Mouse (Mus musculus) lung, embryonic 16.5 days (tissue): ENCODE measurements around the gene Asb2. TPM values are rescaled to one million over a fixed set of nuclear protein-coding genes. Genes with fewer than 3 reads are reported as not detected.

Experiments used
- ATAC-seq: fragments of 200-750 bp; cut with Nextera tagmentation; 2 replicates; pipeline ENCODE4 v1.8.0; 2017; ENCODE audit warnings: low read depth, mild to moderate bottlenecking, moderate library complexity
- H3K27ac ChIP-seq: fragments of 300-500 bp; sonication (generic); 2 replicates; pipeline ENCODE4 v1.5.1; 2014; ENCODE audit warnings: mild to moderate bottlenecking, control low read depth, low read length
- H3K27me3 ChIP-seq: fragments of 300-500 bp; sonication (generic); 2 replicates; pipeline ENCODE4 v1.6.1; 2014; ENCODE audit warnings: low read depth, low read length, mixed read lengths; ENCODE audit not compliant: control insufficient read depth, insufficient read depth
- H3K36me3 ChIP-seq: fragments of 300-500 bp; sonication (generic); 2 replicates; pipeline ENCODE4 v1.6.1; 2014; ENCODE audit warnings: low read length; ENCODE audit not compliant: control insufficient read depth, insufficient read depth
- H3K4me1 ChIP-seq: fragments of 300-500 bp; sonication (generic); replicated peaks from 2 replicates; pipeline ENCODE4 v1.6.1; 2014; ENCODE audit warnings: low read length, mixed read lengths; ENCODE audit not compliant: control insufficient read depth, insufficient read depth
- H3K4me2 ChIP-seq: fragments of 300-500 bp; sonication (generic); 2 replicates; pipeline ENCODE4 v1.6.1; 2014; ENCODE audit warnings: low read depth, low read length, control low read depth
- H3K4me3 ChIP-seq: fragments of 300-500 bp; sonication (generic); 2 replicates; pipeline ENCODE4 v1.5.1; 2014; ENCODE audit warnings: mild to moderate bottlenecking, low read length, control low read depth
- H3K9ac ChIP-seq: fragments of 300-500 bp; sonication (generic); 2 replicates; pipeline ENCODE4 v1.6.1; 2014; ENCODE audit warnings: low read length, control low read depth
- H3K9me3 ChIP-seq: fragments of 300-500 bp; sonication (generic); 2 replicates; pipeline ENCODE4 v1.6.1; 2016; ENCODE audit warnings: low read length; ENCODE audit not compliant: control insufficient read depth
- WGBS: fragments of 180-500 bp; shearing (Covaris S2); extraction: QIAGEN DNeasy Blood & Tissue Kit; methylation state at CpG from one replicate; pipeline ENCODE4 v1.1.7; 2014; 5-methylcytosine and 5-hydroxymethylcytosine counted together
- polyA plus RNA-seq: library from polyadenylated mRNA; unstranded; fragments of >200 nt; fragmentation: Nextera tagmentation; extraction: Ambion mirVana; gene quantifications from 2 replicates; pipeline ENCODE4 v1.2.1, GENCODE M21; 2015

Gene Asb2
- polyA plus RNA-seq, 1 experiment from 2014 or later: 8.4 TPM

DNA sequence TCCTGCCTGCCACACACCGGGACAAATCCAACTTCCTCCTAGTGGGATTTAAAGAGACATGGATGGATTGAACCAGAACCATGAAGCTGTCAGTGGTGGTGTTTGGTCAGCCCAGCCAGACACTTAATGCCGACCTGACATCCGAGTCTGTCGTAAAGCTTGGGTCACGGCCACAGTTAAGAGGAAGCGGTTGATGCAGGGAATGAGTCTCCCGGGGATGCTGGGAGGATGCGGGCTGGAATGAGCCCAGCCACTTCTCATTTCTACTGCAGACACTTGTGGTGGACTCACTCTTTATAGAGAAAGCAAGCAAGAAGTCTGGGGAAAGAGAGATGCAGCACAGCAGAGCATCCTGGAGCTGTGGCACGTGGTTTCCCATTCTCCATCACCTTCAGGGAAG is 55.3 kb downstream of the Asb2 start:
- no peak for ATAC-seq
- Histone ChIP-seq H3K27ac (no peak overlapping the region), H3K4me1 (no peaks in the 10 kb centered on the region), H3K27me3 (no peaks in the 10 kb centered on the region), H3K4me3 (no peak overlapping the region), H3K9me3 (no peaks in the 10 kb centered on the region), H3K4me2 (no peak overlapping the region), H3K36me3 (no peaks in the 10 kb centered on the region), H3K9ac (no peak overlapping the region)
- WGBS: 50% methylated on average over 9 of the region's 9 CpGs

DNA sequence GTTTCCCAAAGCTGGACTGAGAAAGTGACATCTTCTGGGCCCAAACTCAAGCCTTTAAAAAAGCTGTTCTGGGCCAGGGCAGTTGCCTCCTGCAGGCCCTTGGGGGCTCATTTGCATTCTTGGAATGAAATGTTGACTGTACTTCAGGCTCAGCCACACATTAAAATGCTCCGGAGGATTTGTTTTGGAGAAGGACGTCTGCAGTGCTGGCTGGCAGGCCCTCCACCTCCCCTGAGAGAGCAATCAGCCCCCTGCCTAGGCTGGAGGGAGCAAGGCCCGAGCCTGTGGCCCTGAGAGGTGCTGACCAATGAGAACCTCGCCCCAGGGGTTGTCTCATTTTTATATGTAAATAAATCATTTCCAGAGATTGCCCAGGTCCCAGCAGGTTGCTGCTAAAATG is 59.5 kb downstream of the Asb2 start:
- Histone ChIP-seq H3K27me3 (no peaks in the 10 kb centered on the region), H3K27ac (no peak overlapping the region), H3K4me3 (no peak overlapping the region), H3K9me3 (no peaks in the 10 kb centered on the region), H3K4me1 (no peaks in the 10 kb centered on the region), H3K4me2 (no peak overlapping the region), H3K36me3 (no peaks in the 10 kb centered on the region), H3K9ac (no peak overlapping the region)
- WGBS: 18% methylated on average over 4 of the region's 4 CpGs
- ATAC-seq: no peak

DNA sequence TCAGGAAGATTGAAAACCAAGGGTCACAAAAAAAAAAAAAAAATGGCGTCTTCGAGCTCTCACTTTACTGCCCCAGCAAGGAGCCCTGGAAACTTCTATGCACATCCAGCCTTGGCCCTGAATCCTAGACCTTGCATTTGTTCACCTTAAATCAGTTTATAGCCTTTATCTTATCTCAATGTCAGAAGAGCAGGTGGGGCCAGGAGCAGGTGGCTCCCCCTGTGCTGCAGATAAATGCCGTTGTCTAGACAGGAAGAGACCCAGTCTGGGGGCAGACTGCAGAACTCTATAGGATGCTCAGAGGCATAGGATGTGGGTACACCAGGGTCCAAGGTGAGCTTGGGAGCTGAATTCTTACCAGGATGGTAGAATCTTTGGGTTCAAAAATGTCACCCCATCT is 63.4 kb downstream of the Asb2 start:
- Histone ChIP-seq H3K36me3 (no peaks in the 10 kb centered on the region), H3K4me2 (no peak overlapping the region), H3K27ac (no peak overlapping the region), H3K27me3 (no peaks in the 10 kb centered on the region), H3K4me3 (no peak overlapping the region), H3K9ac (no peak overlapping the region), H3K9me3 (no peaks in the 10 kb centered on the region), H3K4me1 (no peaks in the 10 kb centered on the region)
- 67% methylated on average over 3 of the region's 3 CpGs for WGBS
- ATAC-seq: no peak

DNA sequence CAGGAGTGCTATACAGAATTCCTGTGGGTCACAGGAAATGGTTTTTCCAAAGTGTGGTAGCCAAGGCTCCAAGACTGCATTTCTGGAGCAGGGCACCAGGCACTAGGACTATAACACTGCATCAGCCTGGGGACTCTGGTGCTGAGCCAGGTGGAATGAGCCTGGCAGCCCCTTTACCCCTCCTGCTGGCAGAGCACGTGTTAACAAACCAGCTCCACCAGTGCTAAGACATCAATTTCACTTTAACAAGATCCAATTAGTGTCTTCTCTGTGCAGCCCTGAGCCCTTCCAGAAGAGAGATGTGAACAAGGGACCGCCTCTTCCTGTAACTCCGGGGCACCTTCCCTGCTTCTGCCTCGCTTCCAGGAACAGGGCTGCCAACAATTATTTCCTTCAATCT is 68.5 kb downstream of the Asb2 start:
- ATAC-seq: no peak

DNA sequence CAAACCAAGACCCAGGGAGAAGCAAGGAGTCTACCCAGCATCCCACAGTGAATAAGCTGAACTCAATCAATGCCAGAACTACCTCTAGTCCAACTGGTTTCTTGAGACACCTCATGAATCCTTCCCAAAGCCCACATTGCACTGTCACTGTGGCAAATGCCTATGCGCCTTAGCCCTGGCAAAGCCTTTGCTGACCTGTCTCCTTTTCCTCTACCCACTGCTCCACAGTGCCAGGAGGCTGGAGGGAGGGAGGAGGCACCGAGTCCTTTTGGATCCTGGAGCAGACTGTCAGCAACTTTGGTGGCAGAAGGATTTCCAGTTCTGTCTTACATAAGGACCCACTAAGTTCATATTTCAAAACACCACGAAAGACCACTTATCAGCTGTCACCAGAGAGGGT is 72.4 kb downstream of the Asb2 start:
- WGBS: 81% methylated on average over 3 of the region's 3 CpGs
- no peak overlapping the region for H3K4me3 ChIP-seq
- no peaks in the 10 kb centered on the region for H3K27me3 ChIP-seq
- no peak for ATAC-seq
- H3K4me1 ChIP-seq: no peaks in the 10 kb centered on the region; the same call in 1 of the 2 replicates
- no peak overlapping the region for H3K9ac ChIP-seq
- H3K4me2 ChIP-seq: no peak overlapping the region
- no peak overlapping the region for H3K27ac ChIP-seq
- no peaks in the 10 kb centered on the region for H3K9me3 ChIP-seq
- no peaks in the 10 kb centered on the region for H3K36me3 ChIP-seq

More for the DNA sequence above, 68.5 kb downstream of the Asb2 start:
- 58% methylated on average over 4 of the region's 4 CpGs for WGBS
- Histone ChIP-seq H3K27ac (no peak overlapping the region), H3K9ac (no peak overlapping the region), H3K36me3 (no peaks in the 10 kb centered on the region), H3K9me3 (no peaks in the 10 kb centered on the region), H3K4me1 (no peaks in the 10 kb centered on the region), H3K4me3 (no peak overlapping the region), H3K4me2 (no peak overlapping the region), H3K27me3 (no peaks in the 10 kb centered on the region)

DNA sequence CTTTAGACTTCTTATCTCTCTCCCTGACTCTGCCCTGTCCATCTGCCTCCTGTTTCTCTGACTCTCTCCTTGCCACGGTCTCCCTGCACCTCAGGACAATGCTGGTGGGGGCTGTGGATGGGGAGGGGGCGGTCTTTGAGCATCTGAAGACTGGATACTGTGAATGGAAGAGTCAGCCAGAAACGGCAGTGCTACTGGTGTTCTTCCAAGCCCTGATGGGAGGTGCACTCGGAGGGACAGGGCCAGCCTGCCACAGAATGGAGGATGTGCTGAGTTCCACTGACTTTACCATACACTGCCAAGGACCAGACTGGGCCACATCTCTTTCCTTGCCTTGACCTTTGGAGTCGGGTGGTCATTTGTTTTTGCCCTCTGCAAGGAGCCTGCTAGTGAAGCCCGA is 72.9 kb downstream of the Asb2 start:
- Histone ChIP-seq H3K27me3 (no peaks in the 10 kb centered on the region), H3K9ac (no peak overlapping the region), H3K27ac (no peak overlapping the region), H3K4me3 (no peak overlapping the region), H3K4me2 (no peak overlapping the region), H3K4me1 (no peaks in the 10 kb centered on the region; the same call in 1 of the 2 replicates), H3K36me3 (no peaks in the 10 kb centered on the region), H3K9me3 (no peaks in the 10 kb centered on the region)
- 54% methylated on average over 6 of the region's 6 CpGs for WGBS
- no peak for ATAC-seq

DNA sequence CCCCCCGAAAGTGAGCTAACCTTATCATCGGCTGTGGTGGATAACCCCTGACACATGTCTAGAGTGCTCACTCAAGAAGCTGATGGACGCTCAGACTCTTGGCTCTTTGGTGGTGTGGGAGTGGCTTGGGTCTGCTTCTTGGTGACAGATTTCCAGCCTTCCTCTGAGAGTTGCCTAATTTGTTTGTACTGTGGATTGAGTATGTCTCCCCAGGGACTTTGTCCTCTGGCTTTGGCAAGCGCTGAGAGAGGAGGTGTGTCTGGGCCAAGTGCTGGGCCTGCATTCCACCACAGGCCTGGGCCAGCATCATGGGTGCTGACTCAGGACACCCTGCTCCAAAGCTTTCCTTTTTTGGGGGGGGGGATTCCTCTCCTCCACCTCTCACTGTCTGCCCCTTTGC is 73.9 kb downstream of the Asb2 start:
- 26% methylated on average over 4 of the region's 4 CpGs for WGBS
- H3K4me1 ChIP-seq: no peaks in the 10 kb centered on the region; the same call in 1 of the 2 replicates
- H3K4me2 ChIP-seq: no peak overlapping the region
- H3K9me3 ChIP-seq: no peaks in the 10 kb centered on the region
- ATAC-seq: peak; percentile 82
- no peaks in the 10 kb centered on the region for H3K36me3 ChIP-seq
- no peak overlapping the region for H3K27ac ChIP-seq
- no peak overlapping the region for H3K4me3 ChIP-seq
- H3K27me3 ChIP-seq: no peaks in the 10 kb centered on the region
- no peak overlapping the region for H3K9ac ChIP-seq

DNA sequence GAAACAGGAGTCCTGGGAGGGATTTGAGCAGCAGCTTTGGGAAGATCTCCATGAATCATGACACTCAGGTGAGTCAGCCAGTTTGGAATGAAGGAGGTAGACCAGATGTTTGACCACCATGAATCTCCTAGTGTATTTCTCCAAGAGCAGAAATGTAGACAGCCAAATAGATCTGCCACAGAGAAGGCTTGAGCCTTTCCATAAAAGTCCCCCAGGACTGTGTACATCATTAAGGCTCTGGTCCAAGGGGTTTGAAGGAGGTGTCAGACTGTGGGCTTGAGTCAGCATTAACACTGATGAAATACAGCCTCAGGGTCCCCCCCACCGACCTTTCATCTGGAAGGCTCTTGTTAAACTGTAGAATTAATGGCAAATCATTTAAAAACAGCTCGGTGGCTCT is 74.3 kb downstream of the Asb2 start:
- Histone ChIP-seq H3K4me3 (no peak overlapping the region), H3K36me3 (no peaks in the 10 kb centered on the region), H3K27me3 (no peaks in the 10 kb centered on the region), H3K4me2 (no peak overlapping the region), H3K4me1 (no peaks in the 10 kb centered on the region; the same call in 1 of the 2 replicates), H3K9me3 (no peaks in the 10 kb centered on the region), H3K27ac (no peak overlapping the region), H3K9ac (no peak overlapping the region)
- WGBS: 45% methylated on average over 2 of the region's 2 CpGs
- no peak; the same call in 1 of the 2 replicates for ATAC-seq

DNA sequence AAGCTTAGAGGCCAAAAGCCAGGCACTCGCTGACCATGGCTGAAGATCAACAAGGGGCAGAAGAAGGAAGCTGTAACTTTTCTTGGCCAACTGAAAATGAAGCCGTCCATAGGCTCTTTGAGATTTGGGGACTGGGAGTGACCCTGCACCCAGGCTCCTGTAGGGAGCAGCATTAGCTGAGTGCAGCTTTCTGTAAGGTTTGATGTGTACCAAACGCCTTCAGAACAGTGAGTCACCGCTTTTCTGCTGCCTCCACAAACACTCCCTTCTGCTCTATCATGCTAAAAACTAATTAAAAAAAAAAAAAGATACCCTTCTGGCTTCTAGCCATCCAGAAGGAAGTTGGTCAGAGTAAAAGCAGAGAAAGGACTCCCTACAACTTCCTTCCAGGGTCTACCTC is 79.4 kb downstream of the Asb2 start:
- Histone ChIP-seq H3K4me3 (no peak overlapping the region), H3K36me3 (no peaks in the 10 kb centered on the region), H3K9me3 (no peaks in the 10 kb centered on the region), H3K27me3 (no peaks in the 10 kb centered on the region), H3K27ac (no peak overlapping the region), H3K9ac (no peak overlapping the region), H3K4me2 (no peak overlapping the region), H3K4me1 (no peaks in the 10 kb centered on the region)
- no peak for ATAC-seq
- 62% methylated on average over 4 of the region's 4 CpGs for WGBS

DNA sequence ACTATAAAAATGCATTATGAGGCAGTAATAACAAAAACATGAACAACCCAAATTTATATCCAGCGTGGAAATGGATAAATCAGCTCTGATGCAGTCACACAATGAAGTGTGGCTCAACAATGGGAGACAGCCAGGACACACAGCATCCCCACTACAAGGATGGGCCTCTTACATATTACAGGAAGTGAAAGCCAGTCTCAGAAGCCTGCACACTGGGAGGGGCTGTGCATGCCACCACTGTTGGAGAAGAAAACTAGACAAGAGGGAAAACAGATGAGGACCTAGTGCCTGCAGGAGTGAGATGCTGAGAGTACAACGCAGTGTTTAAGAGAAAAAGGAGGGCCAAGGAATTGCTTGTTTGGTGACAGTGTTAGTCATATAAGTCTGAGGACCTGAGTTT is 82.1 kb downstream of the Asb2 start:
- no peak overlapping the region for H3K4me2 ChIP-seq
- H3K9me3 ChIP-seq: no peaks in the 10 kb centered on the region
- no peaks in the 10 kb centered on the region for H3K4me1 ChIP-seq
- H3K9ac ChIP-seq: no peak overlapping the region
- H3K27ac ChIP-seq: no peak overlapping the region
- no peaks in the 10 kb centered on the region for H3K36me3 ChIP-seq
- H3K27me3 ChIP-seq: no peaks in the 10 kb centered on the region
- 75% methylated on average over 2 of the region's 2 CpGs for WGBS
- no peak overlapping the region for H3K4me3 ChIP-seq
- ATAC-seq: no peak
